Mouse (Mus musculus) retina, postnatal 7 days (tissue): ENCODE measurements around the gene Serpina3c.

Source experiments
- DNase-seq: peaks from one replicate; pipeline ENCODE4 v3.0.0-alpha.2; 2012; ENCODE audit warnings: low read depth, low spot score

Gene Serpina3c

DNA sequence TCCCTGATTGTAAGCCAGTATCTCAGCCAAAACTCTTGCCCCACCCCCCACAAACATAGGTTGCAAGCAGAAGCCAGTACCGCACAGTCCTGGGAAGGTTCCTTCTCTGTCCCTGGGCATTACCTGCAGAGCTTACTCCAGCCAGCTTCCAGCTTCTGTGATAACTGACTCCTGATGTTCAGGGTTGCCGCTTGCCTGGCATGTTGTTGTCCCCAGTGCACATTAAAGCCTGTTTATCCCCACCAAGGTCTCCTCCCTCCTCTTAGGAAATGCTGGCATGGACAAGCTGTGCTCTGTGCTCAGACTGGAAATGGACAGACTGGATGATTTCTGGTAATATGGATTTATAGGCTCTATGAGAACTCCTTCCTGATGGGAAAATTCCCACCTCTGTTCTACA, at the start of gene Serpina3c:
Gene Serpina3c (minus strand): TSS at position 215 of the 400 bp plus-strand sequence.
- no peak for DNase-seq

DNA sequence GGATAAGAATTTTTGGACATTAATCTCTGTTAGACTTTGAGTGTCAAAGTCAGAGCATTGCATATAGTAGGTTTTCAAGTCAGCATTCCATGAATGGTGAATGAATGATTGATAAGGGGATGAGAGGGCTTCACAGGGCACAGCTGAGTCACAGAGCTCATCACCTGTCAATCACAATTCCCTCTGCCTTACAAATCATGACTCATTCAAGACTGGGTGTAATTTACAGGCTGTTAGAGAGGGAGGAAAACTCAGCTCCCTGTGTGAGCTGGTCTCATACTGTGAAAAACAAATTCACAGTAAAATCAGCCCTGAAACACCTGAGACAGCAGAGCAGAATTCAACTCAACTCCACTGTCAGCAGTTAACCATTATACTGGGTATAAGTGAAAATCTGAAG, 37.2 kb upstream of the Serpina3c start:
- no peak for DNase-seq

DNA sequence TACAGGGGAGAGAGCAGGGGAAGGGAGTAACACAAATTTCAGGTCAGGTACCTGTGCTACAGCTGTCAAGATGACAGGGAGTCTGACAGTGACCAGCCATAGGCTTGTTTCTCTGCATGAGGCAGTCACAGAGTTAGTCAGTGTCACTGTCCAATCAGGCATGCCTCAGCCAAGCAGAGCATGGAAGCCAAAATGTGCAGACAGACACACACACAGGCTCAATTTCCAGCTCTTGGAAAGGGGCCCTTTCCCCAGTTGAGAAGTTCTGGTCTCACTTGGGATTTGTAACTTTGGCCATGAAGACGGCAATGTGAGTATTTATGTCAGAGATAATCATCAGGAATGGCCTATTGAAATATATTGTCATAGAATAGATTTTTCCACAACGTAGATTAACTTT, 35.6 kb upstream of the Serpina3c start:
- no peak for DNase-seq

DNA sequence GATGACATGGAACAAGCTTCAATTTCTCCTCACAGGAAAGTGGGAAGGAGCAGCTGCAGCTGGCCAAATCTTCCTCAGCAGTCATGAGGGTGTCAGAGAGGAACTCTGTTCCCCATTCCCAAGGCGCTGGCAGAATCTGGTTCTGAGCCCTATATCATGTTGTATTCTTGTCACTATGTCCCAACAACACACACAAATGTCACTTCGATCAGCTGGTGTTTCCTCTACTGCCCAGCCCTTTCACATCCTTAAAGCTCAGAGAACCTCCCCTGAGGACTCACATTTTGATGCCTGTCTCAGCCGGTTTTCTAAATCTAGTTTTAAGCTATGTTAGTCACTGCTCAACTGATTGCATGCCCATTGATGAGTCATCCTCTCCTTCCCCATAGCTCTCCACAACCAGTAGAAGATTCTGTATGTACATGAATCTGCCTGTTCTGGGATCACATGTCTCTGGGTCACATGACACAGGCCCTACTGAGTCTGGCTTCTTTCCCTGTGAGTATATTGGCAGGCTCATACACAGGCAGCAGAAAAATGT, 32.4 kb upstream of the Serpina3c start:
- DNase-seq: no peak

DNA sequence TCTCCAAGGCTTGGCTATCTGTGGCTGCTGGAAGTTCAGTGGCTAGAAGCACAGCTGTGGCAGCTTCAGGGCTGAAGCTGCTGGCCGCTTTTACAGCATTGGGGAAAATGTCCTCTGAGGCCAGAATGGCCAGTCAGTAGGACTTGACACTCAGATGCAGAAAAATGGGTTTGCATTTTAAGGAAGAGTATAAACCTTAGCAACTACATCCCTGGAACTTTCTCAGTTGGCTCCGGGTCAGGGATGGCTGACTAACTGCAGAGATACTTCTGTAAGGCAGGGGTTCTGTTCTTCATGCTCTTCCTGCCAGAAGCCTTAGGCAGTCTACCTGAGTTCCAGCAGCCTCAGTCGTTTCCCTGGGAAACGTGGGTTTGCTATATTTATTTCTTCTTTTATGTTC, 31.4 kb upstream of the Serpina3c start:
- no peak for DNase-seq

DNA sequence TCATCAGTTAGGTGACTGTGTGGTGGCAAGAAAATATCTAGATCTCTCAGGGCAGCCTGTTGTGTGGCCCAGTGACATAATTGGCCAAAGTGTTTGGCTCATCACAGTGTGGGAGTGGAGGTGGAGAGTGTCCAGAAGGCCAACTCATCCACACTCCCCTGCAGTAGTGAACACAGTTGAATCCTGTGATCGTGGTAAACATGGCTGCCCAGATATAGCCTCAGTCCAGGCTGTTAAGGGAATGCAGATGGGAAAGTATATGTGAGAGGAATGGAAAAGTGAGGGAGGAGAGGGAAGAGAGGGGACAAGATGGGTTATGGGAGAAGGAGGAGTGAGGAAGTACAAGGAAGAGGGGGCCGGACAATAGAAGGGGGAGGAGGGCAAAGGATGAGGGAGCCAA, 25.3 kb upstream of the Serpina3c start:
- no peak for DNase-seq

DNA sequence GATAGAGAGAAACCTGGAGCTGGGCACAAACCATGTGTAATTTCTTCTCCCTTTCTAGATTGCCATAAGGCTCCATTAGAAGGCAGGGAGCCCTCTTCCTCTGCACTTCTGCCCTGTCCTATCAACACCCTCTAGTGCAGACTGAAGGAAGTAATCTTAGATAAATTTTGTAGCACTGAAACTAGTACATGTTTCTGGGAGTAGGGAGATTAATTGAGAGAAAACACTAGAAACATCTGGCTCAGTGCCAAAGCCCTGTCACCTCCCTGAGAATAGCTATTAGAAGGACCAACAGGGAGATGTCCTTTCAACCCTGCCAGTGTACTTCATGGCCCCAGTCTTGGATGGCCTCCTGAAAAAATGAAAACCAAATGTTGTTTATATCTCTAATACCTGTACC, 24.9 kb upstream of the Serpina3c start:
- DNase-seq: no peak

DNA sequence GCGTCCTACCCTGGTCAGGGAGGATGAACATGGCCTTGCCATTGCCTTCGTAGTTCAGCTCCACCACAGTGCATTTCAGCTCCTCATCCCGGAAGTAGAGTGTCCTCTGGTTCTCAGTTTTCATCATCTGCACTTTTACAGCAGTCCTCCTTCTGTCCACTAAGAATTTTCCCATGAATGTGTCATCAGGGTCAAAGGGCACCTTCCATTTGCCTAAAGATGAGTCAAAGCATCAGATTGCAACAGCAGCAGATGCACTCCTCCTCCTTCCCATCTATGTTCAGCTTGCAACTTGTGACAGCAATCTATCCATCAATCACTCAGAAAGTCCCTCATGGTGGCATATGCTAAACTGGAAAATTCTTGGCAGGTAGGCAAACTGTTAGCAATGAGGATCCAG, 22.0 kb upstream of the Serpina3c start:
- no peak for DNase-seq

DNA sequence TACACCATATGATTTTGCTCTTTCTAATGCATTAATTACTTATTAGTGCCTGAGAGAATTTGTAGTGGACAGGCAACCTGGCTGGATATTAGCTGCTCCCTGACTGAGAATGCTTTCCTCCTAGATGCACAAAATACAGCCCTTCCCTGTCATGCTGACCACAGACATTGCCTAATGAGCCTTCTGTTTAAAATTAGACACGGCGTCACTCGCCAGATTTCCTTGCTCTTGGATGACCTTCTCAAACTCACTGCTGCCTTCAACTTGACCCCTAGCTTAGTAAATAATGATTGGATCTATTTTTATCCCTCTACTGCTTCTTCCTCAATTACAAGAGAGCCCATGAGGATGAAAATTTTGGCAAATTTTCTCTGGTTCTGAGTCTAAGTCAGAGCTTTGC, 21.1 kb upstream of the Serpina3c start:
- no peak for DNase-seq

DNA sequence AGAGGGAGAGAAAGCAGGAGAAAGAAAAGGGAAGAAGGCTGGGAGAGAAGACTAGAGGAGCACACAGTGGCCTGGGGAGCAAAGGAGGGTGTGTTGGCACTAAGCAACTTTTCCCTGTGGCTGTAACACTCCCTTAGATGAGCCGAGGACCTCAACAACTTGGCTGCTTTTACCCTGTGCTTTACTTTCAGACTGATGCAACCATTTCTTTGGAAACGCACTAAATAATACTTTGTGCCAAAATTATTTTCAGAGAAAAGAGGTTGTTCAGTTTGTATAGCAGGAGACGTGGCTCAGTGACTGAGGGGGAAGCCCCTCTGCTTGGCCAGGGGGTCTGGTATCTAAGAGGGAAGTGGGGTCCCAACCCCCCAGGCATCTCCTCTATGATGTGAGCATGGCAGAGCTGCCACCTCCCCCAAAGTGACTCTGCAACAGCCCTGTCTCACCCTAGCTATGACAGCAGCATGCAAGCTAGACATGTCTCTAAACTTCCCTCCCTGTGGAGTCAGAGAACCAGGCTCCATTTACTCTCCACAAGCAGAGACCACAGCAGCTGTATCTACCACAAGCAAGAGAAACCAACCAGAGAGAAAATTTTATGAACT, 527 bp downstream of the Serpina3c start:
- no peak for DNase-seq

DNA sequence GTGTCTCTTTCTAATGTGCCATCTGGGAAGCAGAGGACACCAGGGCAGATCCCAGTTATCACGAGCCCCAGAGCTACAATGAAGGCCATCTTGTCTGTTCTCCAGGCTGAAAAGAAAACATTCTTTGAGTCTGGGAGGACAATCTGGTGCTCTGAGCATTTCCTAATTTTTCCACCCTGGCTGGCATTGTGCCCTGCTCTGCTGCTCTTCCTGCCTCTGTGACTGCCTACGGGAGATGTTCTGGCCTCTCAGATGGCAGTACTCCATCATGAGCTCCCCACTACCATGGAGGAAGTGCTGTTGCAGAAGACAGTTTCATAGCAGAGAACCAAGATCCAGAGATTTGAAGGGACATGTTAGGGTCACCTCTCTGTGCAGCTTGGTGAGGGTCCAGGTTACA, 1.7 kb downstream of the Serpina3c start:
- no peak for DNase-seq

DNA sequence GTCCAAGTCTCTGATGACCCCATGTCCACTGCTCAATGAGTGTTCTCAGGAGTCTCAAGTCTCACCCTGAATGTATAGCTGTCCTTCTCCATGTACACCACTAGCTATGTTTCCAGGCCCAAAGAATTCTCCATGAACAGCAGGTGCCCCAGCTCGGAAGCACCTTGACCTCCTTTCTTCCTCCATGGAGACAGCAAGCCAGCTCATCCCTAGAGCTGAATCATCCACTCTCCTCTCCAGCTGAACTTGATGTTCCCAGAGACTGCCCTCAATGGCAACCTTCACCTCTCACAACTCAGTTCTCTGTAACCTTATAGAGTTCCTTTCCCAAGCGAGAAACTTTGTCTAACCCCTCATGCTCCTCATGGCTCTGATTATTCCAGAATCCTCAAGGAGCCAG, 8.1 kb downstream of the Serpina3c start:
- no peak for DNase-seq

DNA sequence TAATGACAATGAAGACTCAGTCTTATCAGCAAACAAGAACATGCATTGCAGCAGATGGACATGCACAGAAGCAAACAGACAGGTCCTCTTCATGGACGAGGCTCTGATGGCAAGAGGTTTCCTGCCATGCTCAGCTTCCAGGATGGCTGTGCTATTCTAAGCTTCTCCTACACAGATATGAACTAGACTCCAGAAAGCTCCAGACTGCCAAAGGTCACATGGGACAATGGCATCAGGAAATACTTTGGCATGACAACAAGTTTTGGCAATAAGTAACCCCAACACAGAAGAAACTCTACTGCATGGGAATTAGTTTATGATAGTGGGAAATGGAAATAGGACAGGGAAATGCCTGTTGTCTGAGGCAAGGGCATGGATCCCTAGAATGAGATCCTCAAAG, 10.4 kb downstream of the Serpina3c start:
- DNase-seq: no peak

DNA sequence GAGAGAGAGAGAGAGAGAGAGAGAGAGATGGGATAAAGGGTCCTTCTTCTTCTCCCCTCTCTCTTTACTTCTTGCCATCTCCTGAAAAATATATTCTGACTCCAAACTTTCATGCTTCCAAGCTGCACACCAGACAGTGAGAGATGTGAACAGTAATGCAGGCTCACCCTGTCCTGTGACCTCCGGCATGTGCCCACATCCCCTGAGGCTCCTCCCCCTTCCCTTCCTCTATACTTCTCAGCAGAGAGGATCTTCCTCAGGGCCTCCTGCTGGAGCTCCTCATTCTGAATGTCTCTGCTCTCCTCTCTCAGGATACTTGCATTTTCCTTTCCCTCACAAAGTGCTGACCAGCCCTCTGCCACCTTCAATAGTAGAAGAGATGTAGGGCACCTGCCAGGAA, 11.2 kb downstream of the Serpina3c start:
- no peak for DNase-seq

DNA sequence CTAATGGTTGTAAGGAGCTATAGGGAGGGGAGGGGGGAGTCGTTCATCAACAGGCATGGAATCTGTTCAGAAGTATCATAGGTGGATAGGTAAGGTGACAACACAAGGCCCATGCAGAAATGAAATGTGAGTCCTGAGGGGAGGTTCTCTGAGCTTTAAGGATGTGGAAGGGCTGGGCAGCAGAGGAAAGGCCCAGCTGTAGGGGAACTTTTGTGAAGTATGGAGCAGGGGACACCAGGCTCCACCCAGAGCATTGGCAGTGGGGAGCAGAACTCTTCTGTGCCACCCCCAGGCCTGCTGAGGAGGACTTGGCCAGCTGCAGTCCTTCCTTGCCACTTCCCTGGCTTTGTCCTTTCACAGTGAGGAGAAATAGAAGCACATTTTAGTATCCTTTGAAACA, 12.2 kb downstream of the Serpina3c start:
- DNase-seq: no peak

DNA sequence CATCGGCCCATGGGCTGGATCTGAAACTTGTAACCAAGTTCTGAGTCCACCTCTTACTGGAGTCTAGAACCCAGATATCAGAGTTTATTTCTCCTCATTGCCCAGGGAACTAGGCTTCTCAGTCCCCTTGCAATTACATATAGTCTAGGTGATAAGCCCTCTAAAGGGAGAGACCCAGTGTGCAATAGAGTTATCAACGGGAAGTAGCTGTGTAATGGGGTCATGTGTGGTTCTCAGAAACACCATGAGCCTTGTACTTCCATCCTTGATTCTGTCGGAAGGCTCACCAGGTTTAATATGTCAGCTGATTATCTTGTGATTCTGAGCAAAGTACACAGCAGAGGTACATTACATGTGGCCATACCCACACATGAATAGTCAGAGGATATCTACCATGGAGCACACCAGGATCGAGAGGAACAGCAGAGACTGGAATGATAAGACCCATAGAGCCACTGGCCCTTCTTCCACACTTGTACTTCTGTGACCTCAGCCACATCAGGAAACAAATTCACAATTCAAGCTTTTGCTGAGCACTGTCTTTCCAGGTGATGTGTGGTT, 13.0 kb downstream of the Serpina3c start:
- DNase-seq: no peak

DNA sequence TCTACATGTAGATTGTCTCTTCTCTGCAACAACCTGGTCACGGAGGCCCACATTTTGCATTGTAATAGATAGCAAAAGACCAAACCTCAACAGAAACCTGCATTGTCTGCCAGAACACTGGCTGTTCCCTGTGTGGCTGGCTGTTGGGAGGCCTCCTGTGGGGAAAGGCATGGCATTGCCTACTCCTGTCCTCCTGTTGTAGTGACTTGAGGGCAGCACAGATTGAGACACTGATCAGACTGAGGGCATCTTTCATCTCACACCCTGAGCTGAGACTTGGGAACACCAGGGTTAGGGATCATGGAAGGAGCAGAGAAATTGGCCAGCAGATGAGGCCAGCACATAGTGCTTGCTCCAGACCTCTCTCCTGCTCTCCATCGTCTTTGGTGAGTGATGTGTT, 15.5 kb downstream of the Serpina3c start:
- DNase-seq: no peak

DNA sequence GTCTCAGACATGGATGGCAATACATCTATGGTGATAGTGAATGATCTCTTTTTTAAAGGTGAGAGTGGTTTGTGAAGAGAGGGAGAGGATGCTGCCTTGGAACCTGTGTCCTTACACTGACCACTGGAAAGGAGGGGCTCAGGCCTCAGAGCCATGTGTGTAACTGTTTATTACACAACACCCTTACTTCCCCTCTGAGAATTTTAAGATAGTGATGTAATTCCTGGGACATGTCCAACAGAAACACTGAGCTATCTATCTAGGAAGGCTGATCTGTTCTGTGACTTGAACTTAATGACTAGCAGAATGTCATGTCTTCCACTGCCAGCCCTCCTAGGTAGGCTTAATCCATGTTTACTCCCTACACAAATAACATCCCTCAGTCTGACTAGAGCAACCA, 22.6 kb downstream of the Serpina3c start:
- no peak for DNase-seq

DNA sequence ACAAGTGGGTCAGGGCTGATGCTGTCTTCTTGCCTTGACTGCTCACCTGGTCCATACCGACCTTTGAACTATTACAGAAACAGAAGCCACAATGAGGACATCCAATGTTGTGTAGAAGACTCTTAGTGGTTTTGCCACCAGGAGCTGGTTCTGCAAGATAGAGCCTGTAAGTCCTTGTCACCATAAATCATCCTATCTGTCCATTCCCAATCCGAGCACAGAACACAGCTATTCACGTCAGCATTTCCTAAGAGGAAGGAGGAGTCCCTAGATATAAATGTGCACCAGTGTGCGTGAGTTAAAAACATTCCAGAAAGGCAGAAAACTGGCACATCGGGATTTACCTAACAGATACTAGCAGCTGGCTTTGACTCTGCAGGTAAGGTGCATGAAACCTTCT, 26.0 kb downstream of the Serpina3c start, which contains the start of gene Serpina3b:
Gene Serpina3b (plus strand): TSS at position 301 of the 400 bp plus-strand sequence.
- DNase-seq: no peak

DNA sequence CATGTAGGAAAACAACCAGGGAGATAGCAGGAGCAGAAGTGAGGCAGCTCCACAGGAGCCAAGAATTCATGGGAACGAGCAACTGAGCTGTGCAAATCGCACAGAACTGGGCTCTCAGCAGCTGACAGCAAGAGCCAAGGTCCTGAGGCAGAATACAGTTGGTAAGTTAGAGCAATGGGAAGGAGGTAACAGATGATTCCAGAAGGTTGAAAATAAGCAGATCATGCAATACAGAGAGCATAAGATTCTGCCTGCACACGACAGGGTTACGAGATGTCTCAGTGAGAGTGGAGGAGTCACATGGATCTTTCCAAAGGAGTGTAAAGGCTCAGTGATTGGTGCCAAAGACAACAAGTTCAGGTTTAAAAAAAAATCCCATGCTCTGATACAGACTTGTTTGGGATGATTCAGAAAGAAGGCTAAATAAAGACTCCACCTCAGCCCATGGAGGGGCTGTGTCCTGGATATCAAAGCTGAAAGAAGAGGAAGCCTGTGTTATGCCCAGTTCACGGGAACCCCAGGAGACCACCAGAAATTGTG, 28.6 kb downstream of the Serpina3c start:
- no peak for DNase-seq

DNA sequence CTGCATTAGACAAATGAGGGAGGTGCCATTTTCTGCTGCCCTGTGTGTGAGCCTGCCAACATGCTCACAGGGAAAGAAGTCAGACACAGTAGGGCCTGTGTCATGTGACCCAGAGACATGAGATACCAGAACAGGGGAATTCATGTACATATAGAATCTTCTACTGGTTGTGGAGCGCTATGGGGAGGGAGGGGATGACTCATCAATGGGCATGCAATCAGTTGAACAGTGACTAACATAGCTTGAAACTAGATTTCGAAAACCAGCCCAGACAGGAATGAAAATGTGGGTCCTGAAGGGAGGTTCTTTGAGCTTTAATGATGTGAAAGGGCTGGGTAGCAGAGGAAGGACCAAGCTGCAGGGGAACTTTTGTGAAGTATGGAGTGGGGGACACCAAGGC, 29.7 kb downstream of the Serpina3c start:
- DNase-seq: no peak

DNA sequence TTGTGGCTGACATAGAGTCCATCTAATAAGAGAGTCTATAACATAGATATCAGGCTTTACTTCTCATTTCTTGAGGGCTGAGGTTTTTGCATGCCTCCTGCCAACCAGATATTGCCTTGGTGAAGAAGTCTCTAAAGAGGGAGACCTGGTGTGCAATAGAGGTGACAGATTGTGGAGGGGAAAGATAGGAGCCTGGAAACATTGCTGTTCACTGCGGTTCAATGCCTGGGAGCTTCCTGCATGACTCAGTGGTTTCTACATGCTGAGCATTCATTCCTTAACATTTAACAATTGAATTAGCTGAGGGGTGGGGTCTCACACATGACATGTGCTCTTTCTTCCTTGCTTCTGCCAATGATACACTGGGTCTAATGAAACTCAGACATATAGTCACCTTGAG, 30.6 kb downstream of the Serpina3c start:
- DNase-seq: no peak

DNA sequence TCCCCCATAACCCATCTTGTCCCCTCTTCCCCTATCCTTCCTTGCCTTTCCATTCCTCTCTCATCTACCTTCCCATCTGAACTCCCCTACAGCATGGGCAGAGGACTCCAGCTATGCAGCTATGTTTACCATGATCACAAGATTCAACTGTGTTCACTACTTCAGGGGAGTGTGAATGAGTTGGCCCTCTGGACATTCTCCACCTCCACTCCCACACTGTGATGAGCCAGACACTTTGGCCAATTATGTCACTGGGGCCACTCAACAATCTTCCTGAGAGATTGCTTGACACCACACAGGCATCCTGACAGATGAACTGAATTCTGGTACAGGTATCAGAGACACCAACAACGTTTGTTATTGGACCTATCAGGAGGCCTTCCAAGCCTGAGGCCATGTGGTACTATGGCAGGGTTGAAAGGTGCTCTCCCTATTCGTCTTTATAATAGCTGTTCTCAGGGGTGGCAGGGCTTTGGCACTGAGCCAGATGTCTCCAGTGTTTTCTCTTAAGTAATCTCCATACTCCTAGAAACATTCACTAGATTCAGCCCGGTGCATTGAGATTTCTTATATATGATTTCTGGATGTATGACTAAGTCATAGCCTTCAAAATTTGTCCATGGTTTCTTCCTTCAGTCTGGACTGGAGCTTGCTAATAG, 38.6 kb downstream of the Serpina3c start:
- DNase-seq: no peak
